Mouse (Mus musculus) forelimb bud, embryonic 11.5 days (tissue): ENCODE data around the gene Col20a1.

Experiments used
- DNase-seq: peaks from one replicate; pipeline ENCODE4 v3.0.0-alpha.2; 2012; ENCODE audit warnings: low read depth, low spot score

Gene Col20a1

DNA sequence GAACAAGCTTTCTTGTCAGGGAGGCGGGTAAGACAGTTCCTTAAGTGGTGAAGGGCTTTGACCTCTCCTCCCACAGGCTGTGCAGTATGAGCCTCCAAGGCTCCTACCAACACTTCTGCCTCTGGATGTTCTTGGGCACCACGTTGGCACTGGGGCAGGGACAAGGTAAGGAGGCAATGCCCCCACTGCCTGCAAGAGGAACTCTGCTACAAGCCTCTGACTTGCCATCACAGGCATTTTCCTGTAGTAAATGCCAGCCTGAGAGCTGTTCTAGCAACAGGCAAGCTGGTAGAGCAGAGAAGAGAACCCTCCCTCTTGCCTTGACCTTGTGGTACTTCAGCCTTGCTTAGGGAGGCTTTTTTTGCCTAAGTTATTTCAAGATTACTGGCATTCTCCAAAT is at the start of gene Col20a1:
Col20a1 (plus strand) TSS at position 87 of the 400 bp plus-strand sequence.
- no peak for DNase-seq

- no peak for DNase-seq
Measured at GRCm38 (mm10) chr2:180940187-180940586, 46.1 kb upstream of the Col20a1 start.

- no peak for DNase-seq
Measured at GRCm38 (mm10) chr2:180941869-180942268, 44.5 kb upstream of the Col20a1 start.

- DNase-seq, result no peak
Measured at GRCm38 (mm10) chr2:180949947-180950346, 36.4 kb upstream of the Col20a1 start.

DNA sequence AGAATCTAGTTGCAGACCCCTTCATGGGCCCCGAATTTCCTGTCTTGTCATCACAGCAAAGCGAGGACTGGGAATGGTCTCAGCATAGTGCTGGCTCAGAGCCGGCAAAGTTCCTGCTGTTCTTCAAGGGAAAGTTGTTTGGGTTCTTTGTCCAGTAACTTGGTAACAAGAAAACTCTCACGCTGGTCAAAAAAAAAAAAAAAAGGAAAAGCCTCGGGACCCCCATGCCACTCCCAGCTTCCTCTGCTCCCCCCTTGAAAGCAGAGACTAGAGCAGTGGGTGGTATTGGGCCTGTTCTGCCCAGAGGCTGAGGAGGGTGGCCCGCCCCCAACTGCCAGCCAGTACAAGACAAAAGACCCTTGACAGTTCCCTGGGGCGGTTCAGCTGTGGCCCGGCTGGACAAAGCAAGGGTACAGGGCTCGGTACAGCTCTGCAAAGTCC is 33.6 kb upstream of the Col20a1 start:
- DNase-seq, result no peak

DNA sequence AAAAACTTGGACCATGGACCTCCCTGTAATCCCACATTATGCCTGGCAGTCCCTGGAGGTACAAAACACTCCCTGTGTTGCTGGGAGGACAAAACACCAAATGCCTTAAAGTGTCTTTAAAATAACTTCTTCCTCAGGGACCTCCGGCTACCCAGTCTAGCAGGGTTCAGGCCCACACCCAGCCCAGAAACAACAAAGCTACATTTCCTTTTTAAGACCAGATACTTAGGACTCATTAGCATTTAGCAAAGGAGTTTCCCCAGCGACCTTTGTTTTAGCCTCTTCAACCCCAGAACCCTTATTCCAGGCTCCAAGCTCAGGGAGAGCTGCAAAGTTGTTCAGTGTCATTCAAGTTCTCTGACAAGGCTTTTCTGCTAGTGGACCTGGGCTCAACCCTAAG is 32.7 kb upstream of the Col20a1 start:
- no peak for DNase-seq

DNA sequence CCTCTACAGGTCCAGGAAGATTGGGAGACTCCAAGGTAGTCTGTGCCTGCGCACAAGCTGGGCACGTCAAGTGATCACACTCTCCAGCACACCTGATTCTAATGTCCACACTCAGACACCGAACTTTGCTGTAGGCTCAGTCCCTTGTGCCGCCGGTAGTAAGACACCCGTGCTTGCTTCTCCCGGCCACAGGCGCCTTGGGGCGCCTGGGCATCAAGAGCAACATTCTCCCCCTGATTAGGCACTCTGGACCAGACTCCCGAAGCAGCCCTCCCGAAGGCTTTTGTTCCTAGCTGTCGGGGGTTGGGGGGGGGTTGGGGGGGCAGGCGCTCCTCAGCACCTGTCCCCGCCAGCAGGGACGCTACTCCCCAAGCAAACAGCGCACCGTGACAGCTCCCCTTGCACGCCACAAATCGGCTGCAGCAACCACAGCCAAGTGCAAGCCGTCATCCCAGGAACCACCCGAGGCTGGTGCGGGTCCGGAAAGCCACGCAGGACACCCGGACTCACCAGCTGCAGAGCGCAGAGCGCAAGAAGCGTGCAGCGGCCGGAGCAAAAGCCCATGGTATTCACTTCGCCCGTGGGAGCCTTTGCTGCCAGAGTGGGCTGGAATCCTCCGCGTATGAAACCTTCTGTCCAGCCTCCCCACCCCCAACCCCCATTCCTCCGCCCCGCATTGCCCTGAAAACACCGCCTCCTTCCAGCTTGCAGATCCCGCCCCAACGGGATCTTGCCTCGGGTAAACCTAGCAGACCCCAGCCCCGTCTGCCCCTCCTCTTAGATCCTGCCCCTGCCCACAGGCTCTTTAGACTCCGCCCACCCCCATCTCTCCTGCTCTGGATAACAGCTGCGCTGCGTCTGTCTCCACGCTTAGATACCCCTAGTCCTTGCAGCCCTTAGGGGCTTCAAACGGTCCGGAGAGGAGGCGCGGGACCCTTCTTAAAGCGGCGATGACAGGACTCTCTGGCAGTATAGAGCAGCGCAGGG is 32.0 kb upstream of the Col20a1 start, which contains the start of gene Nkain4:
Nkain4 (minus strand) TSS at position 639 of the 987 bp plus-strand sequence.
- DNase-seq, result peak; percentile 78

- no peak for DNase-seq
Measured at GRCm38 (mm10) chr2:180959605-180960004, 26.7 kb upstream of the Col20a1 start.

DNA sequence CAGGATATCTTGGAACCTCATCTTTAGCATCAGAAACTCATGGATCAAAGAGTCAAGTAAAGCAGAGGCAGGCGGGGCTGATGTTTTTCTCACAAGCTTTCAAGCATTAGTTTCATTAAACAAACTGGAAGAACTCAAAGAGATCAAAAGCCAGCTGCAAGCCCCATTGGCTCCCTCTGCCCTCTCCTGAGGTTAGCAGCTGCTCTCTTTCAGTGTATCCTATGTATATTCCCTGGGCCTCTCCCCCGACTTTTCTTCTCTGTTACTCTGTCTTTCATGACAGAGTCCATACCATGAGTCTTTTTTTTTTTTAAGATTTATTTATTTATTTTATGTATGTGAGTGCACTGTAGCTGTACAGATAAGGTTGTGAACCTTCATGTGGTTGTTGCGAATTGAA is 26.1 kb upstream of the Col20a1 start:
- DNase-seq, result no peak

DNA sequence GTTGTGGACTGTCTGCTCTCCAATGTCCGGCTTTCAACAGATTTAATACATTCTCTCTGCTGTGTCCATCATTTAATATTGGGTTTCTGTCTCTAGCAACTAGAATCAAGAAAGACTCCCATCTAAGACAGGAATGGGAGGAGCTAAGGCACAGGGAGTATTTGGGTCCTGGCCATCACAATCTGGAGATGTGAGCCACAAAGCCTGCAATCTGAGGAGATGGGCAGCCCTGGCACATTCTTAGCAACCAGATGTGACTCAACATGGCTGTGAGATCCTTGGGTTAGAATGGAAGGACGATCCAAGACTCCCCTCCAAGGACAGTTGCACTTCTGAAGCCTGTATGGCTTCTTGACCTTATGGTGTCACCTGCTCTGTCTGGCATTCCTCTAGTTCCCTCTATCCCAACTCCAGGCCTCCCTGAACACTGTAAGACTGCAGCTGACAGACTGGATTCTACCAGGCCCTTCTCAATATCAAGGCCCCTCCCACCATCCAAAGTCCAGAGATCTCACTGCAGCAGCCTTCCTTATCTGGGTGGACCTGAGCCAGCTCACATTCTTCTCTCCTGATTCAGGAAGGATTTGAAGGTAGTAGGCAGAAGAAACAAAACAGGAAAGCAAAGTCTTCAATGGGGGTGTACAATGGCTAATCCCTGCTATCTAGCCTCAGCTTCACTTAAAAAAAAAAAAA is 23.6 kb upstream of the Col20a1 start:
- no peak for DNase-seq

DNA sequence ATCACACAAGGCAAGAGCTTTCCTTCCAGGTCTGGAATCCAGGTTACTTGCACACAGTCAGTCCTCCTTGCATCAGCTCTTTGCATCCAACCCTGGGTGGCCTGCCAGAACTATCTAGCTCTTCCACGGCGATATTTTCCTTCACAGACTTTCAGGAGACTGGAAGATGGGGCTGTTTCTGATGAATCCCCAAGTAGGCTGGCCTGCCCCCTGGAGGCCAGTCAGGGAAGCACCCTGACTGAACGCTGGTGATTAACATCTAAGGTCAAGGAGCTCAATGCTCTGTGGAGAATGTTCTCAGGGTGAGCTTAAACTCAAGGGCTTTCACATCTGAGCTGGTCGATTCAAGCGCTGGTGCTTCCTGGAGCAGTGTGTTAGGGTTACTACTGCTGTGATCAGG is 22.4 kb upstream of the Col20a1 start:
- DNase-seq, result peak; percentile 76

DNA sequence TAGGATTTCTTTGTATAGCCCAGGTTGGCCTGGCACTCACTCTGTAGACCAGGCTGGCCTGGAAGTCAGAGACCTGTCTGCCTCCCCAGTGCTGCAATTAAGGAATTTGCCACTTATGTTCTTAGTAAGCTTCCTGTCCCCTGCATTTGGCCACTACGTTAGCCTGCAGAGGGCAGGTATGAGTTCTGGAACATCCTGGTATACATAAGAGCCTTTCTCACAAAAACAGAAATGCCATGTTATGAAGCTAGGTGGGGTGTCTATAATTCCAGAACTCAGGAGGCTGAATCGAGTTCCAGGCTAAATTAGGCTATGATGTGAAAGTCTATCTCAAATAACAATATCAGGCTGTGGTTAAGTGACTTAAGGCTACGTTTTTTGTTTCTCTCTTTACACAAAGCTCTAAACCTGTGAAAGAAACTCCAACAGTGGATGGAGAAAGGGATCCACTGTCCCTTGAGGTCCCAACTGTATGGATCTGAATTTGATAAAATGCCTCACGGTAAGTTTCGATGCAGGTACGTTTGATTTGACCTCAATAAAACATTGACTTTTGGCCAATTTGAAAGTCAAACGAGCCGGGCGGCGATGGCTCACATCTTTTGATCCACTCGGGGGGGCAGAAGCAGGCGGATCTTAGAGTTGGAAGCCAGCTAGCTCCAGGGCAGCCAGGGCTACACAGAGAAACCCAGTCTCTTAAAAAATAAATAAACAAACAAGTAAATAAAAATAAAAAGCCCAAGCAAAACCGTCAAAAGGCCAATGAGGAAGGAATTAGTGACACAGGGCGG is 20.0 kb upstream of the Col20a1 start:
- no peak for DNase-seq

DNA sequence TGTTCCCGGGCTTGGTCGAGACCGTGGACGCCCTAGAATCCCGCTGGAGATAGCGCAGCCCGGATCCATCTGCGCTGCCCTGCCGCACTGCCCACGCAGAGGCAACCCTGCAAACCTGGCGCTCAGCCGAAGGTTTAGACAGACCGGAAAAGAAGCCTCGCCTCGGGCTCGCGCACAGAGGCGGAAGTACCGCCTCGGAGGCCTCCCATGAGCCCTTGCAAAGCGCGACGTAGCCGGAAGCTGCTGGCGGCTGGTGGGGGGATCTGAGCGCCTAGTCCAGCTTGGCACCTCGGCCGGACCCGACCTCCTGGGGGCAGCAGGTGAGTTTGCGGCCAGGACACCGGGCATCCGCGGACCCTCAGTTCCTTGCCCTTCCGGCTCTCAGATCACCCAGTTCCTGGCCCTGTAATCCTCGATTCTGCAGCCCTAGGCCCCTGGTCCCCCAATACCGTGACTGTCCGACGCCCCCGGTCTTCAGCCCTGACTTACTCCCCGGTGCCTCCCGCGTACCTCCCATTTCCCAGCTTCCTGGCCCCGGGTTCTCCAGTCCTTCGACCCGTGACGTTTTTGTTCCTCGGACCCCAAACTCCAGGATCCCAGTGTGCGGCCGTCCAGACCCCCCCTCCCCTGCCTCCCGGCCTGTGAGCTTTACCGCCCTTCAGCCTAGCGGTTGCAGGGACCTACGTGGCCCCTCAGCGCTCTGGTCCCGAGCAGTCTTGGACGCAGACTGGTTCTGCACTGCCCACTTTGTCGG is 19.1 kb upstream of the Col20a1 start, which contains the start of gene Arfgap1:
Arfgap1 (plus strand) TSS at position 216 of the 754 bp plus-strand sequence.
- DNase-seq, result peak; percentile 85

DNA sequence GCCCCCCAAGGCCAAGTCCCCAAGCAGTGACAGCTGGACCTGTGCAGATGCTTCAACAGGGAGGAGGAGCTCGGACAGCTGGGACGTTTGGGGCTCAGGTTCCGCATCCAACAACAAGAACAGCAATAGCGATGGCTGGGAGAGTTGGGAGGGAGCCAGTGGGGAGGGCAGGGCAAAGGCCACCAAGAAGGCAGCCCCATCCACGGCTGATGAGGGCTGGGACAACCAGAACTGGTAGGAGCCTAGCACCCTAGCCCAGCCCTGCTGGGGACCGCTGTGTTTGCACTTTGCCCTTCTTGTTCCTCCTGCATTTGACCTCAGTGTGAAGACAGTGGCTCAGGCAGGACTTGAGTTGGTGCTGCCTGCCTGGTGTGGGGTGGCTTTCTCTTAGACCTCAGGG is 5.2 kb upstream of the Col20a1 start:
- DNase-seq, result no peak

- no peak for DNase-seq
Measured at GRCm38 (mm10) chr2:180985635-180986034, 700 bp upstream of the Col20a1 start.

DNA sequence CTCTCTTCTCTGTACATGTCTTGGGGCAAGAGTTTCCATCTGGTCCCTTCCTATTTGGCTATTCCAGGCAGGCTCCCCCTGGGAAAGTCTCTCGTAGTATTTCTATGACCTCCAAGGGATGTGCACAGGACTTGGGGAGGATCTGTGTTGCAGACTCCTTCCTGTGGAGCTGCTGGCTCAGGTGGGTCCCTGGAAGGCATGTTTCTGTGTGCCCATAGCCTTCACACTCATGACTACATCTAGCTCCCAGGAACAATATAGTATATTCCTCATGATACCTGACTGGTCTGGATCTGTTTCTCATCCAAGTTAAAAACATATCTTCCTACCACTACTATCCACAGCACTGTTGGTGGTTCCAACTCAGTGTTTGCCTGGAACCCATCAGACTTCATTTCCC is 666 bp downstream of the Col20a1 start:
- DNase-seq, result no peak

DNA sequence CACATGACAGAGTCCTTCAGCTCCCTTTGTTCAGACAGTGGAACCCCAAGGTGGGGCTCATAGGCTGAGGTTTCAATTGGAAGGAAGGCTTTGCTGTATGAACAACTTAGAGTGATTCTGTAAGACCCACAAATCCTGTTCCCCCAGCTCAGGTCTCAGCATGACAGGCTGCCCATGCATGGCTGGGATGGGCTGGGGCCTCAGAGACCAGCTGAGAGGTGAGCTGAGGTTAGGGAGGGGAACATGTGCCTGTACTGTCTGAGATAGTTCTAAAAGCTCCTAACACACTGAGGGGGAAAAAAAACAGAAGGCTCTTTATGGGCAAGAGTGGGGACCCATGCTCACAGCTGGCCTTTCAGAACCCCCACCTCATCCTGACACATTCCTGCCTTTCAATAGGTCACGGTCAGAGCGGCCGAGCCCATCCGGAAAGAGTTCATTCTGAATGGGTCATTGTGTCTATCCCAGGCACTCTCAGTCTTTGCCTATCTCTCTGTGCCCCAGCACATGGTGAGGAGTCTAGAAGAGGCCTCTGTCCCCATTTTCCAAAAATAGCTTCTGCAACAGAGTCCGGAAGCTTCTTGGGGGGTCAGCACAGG is 1.2 kb downstream of the Col20a1 start:
- DNase-seq, result no peak

- no peak for DNase-seq
Measured at GRCm38 (mm10) chr2:180988347-180988913, 2.1 kb downstream of the Col20a1 start.

GRCm38 (mm10) chr2:180988948-180989347 is 2.6 kb downstream of the Col20a1 start:
- DNase-seq, result no peak

DNA sequence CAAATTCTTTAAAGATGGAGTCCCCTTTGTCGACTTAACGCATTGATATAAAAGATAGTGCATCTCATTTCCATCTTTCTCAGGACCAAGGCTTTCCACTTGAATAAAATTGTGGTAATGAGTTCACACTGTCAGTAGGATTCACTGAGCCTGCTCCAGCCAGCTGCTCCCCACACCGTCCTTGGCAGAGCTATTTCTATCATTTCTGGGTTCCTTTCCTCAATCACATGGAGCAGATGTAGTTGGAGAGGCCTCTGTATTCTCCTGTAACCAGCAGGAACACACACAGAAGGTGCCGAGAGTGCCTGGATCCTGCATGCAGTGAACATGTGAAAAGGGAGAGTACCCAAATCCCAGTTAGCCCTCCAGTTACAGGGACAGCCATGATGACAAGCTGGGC is 4.0 kb downstream of the Col20a1 start:
- no peak for DNase-seq
